Mouse (Mus musculus): ENCODE measurements at regions not wholly inside any gene's neighbourhood (a gene's known extent, or its start where the extent isn't known, plus 50 kb on each side); places are given as distances from the start of the nearest gene placed in this dataset.

DNA sequence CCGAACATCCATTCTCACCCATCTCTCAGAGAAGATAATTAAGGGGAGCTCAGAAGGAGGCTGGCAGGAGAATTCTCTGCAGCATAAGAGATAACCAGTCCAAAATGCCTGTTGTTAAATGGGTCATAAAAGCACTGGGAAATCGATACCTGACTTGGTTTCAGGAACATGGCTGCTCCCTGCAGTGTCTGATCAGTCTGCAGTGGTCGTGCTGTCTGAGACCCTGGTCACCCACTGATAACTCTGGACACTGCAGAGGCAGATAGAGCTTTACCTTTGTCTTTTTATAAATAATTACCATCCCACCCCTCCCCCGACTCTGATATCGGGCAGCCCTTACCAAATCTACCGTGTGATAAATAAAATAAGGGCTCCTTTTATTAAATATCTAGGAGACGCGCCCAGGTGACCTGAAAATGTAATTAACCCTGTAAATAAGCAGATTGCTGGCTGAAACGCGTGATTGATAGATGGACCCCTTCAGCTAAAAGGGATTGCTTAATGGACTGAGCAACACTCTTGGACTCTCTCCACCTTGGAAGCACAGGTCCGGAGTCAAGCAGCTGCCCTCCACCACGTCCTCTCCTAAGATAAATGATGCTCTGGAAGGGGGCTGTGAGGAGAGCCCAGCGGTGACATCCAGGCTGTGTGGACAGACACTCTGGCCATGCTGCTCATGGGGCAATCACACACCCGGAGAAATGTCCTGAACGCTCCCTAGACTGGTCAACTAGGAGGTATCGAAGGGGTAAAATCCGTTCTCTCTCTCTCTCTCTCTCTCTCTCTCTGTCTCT, 384.4 kb downstream of the Mtx2 start:
- in situ Hi-C loops (cut with MboI; ENCODE audit: low pct_unique_long_range_greater_than_20kb) = no loop called here
- no peaks in the 10 kb centered on the region for H3K27me3 ChIP-seq
- ChIA-PET CTCF (no interaction called here), POLR2A (no interaction called here)
- no peak for TF ChIP-seq CTCF (IDR thresholded peaks at IDR 0.05)
- ATAC-seq (no peak), DNase-seq (ENCODE audit: low read depth, low spot score) (no peak)

DNA sequence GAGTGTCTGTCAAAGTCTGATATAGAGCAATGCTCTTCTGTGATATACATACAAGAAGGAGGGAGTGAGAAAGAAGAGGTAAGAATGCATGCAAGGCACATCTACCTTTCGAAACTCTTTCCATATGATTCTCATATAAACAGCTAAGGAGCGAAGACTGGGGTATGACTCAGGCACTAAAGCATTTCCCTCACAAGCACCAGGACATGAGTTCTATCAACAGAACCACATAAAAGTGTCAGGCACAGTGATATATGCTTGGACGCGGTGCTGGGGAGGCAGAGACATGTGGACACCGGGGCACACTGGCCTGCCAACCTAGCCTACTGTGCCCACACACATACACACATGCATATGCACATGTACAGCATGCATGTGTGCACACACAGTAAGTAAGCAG, 391.3 kb downstream of the Mtx2 start:
- no peak for TF ChIP-seq CTCF (IDR thresholded peaks at IDR 0.05)
- ChIA-PET POLR2A (no interaction called here), CTCF (no interaction called here)
- DNase-seq (ENCODE audit: low read depth, low spot score) = no peak
- ATAC-seq = no peak
- in situ Hi-C loops (cut with MboI; ENCODE audit: low pct_unique_long_range_greater_than_20kb) = no loop called here
- H3K27me3 ChIP-seq = no peaks in the 10 kb centered on the region

DNA sequence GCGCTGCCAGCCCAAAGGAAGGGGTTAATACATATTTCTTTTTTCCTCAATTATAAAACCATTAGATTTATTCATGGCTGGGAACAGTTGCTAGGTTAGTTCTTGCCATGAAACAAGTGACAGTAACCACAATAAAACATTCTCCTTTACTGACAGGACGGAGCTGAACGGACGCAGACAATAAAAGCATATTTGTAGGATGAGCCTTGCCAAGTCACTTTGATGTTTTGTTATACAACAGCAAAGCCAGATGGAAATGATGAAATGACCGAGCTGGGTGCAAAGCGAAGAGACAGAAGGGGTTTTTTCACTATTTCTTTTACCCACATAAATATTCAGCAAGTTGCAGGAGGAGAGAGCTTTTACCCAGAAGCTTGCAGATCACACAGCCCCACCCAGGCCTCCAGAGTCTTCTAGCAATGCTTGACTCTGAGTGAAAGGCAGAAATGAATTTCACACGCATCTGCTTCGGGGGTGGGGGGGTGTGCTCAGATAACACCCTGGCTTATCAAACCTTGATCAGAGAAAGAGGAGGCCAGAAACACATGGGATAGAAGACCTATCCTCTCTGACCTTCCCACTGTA, 395.3 kb downstream of the Mtx2 start:
- DNase-seq (ENCODE audit: low read depth, low spot score) = no peak
- in situ Hi-C loops (cut with MboI; ENCODE audit: low pct_unique_long_range_greater_than_20kb) = no loop called here
- ChIA-PET POLR2A (no interaction called here), CTCF (no interaction called here)
- H3K27me3 ChIP-seq = no peaks in the 10 kb centered on the region
- ATAC-seq = no peak
- TF ChIP-seq CTCF (IDR thresholded peaks at IDR 0.05) = no peak

DNA sequence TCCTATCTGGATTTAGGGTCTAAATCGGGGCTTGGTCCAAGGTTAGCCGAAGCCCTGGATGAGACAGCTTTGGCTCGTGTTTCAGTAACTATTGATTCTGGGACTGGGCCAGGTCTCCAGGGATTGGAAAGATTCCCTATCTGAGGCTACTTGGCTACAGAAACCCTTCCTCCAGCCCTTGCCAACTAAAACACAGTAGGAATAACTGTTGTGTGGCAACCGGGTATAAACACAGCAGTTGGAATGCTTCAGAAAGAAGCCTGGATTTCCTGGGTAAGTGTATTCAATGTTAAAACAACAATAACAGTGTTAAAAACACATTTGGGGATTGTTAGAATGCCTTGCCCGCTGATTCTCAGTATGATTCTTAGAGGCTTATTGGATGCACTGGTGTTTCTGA, 398.8 kb downstream of the Mtx2 start:
- H3K27me3 ChIP-seq = no peaks in the 10 kb centered on the region
- ATAC-seq = peak; percentile 62
- no peak for TF ChIP-seq CTCF (IDR thresholded peaks at IDR 0.05)
- DNase-seq (ENCODE audit: low read depth, low spot score) = no peak
- CTCF ChIA-PET = no interaction called here
- in situ Hi-C loops (cut with MboI; ENCODE audit: low pct_unique_long_range_greater_than_20kb) = no loop called here
- POLR2A ChIA-PET = no interaction called here

DNA sequence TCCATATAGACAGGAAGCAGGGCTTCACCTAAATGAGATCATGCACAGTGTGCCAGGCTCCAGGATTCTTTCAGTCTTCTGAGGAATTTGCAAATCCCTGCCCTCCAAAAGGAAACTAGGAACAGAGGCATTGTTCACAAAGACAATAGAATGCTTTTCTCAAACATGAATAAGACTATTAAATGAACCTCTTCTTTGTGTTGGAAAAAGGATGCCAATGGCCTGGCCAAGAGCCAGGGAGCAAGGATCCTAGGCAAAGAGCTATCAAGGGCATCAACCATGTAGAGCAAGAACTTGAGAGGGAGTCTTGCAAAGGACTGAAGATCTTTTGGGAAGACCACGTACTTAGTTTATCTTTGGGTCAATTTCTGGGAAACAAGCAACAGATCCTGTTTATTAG, 415.4 kb downstream of the Mtx2 start:
- in situ Hi-C loops (cut with MboI; ENCODE audit: low pct_unique_long_range_greater_than_20kb) = no loop called here
- ChIA-PET CTCF (no interaction called here), POLR2A (no interaction called here)
- no peak for TF ChIP-seq CTCF (IDR thresholded peaks at IDR 0.05)
- no peak for ATAC-seq
- DNase-seq (ENCODE audit: low read depth, low spot score) = no peak
- peaks cover 3% of the 10 kb centered on the region for H3K27me3 ChIP-seq

DNA sequence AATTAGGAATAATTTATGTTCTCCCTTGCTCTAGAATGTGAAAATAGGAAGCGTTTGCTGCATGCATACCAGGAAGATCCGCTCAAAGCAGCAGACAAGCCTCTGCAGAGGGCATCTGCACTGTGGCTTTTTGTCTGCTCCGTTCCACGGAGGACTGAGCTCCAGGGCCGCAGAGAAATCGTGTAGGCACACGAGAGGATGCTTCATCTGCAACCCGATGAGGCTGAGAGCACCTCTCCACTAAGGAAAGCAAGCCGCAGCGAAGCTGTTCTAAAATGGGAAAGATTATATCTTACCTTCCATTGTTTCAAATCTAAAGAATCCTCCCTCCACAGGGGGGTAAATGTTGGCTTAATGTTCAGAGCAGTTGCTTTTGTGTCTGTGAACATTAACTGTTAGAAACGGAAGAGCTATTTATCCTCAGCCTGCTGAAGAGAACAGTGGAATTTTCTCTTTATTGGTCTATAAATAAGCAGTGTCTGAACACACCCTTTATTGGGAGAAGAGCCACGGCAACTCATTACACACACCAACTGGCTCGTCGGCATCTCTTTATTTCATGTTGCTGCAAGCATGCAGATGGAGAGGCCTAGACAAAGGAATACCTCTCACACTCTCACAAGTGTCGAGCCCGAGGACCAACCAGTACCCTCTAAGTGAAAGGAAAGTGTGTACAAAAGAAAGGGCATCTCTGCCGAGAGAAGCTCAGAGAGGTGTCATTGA, 414.6 kb upstream of the Hnrnpa3 start:
- in situ Hi-C loops (cut with MboI; ENCODE audit: low pct_unique_long_range_greater_than_20kb) = no loop called here
- no peak for ATAC-seq
- no peak for TF ChIP-seq CTCF (IDR thresholded peaks at IDR 0.05)
- H3K27me3 ChIP-seq = no peaks in the 10 kb centered on the region
- ChIA-PET CTCF (no interaction called here), POLR2A (no interaction called here)
- DNase-seq (ENCODE audit: low read depth, low spot score) = no peak

DNA sequence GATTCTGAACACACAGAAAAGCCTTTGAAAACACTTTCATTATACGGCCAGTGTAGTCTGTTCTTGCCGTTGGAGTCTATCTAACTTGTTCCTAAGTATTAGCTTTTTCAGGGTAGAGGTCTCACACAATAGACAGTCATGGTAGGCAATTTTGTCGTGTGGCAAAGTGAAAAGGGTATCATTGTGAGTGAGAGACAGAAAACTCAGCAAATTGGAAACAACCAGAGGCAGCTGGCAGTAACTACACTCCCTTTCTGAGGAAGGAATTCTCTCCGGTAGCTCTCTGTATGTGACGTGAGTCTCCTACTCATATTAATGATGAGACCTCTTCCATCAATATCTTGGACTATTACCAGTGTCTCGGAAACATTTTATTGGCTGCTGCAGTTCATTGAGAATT, 413.8 kb upstream of the Hnrnpa3 start:
- ATAC-seq (no peak), DNase-seq (ENCODE audit: low read depth, low spot score) (no peak)
- ChIA-PET CTCF (no interaction called here), POLR2A (no interaction called here)
- no peak for TF ChIP-seq CTCF (IDR thresholded peaks at IDR 0.05)
- H3K27me3 ChIP-seq = no peaks in the 10 kb centered on the region
- in situ Hi-C loops (cut with MboI; ENCODE audit: low pct_unique_long_range_greater_than_20kb) = no loop called here

DNA sequence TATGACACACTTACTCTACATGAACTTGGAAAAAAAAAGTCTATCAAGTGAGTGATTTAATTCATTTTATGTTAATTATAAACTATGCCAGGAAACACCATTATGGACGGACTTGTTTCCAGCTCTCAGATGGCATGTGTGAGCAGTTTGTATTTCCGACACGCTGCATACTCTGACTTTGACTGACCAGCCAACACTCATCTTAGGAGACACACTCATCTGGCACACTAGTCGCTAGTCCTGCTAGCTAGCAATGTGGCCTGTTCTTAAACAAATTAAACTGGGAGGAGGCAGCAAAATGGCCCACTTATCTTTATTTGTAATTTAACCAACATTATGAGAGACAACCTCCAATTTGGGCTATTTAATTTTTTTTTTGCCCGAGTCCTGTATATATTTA, 413.4 kb upstream of the Hnrnpa3 start:
- in situ Hi-C loops (cut with MboI; ENCODE audit: low pct_unique_long_range_greater_than_20kb) = no loop called here
- CTCF ChIA-PET = no interaction called here
- no peak for ATAC-seq
- DNase-seq (ENCODE audit: low read depth, low spot score) = no peak
- no peak for TF ChIP-seq CTCF (IDR thresholded peaks at IDR 0.05)
- POLR2A ChIA-PET = no interaction called here
- H3K27me3 ChIP-seq = no peaks in the 10 kb centered on the region

DNA sequence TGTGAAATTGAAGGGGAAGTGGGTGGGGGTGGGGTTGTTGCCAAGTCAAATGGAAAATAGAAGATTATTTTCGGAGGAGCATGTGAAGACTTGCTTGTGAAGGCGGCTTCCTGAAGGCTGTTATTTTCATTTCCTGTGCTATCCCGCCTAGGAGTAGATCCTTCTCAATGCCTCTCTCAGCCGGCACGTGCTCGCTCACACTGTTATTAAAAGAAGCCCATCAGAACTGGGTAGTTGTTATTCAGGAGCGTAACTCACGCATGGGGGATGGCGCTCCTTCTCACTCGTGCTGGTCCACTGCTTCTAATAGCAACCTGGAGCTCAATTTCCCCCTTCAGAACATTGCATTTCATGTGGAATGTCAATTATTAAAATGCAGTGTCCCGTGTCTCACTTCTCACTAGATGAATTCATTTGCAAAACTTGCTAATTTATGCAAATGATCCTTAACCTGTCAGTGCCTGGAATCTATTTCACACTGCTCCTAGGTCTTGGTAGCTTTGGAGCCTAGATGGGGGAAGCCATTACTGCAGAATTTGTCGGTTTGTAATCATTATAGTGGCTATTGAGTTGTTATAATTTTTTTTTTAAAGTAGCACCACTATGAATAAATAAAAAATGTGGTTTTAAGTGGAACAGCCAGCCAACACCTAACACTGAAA, 412.8 kb upstream of the Hnrnpa3 start:
- CTCF ChIA-PET = interaction anchor here (1.5 kb wide), 1 partner anchor 9 kb away, joined by 5 read pairs; no protein-coding TSS in a partner anchor
- in situ Hi-C loops (cut with MboI; ENCODE audit: low pct_unique_long_range_greater_than_20kb) = no loop called here
- DNase-seq (ENCODE audit: low read depth, low spot score) = no peak
- POLR2A ChIA-PET = no interaction called here
- TF ChIP-seq CTCF (IDR thresholded peaks at IDR 0.05) = no peak
- H3K27me3 ChIP-seq = no peaks in the 10 kb centered on the region
- no peak for ATAC-seq

DNA sequence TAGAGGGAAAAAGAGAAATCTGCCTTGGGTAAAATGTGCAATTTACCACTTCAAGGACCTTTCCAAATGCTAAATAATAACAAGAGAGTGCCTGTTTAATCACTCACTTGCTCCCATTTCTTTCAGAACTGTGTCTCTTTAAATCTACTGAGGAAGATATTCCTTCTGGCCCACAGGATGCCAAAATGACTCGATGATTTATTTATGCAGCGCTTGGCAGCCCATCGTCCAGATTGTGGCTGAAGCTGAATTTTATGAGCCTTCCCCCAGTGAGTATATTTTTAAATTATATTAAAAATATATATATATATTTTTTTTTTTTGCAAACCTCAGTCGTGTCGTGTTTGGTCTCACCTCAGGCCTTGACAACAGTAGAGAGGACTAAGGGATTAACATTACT, 410.8 kb upstream of the Hnrnpa3 start:
- CTCF ChIA-PET = no interaction called here
- H3K27me3 ChIP-seq = no peaks in the 10 kb centered on the region
- TF ChIP-seq CTCF (IDR thresholded peaks at IDR 0.05) = no peak
- ATAC-seq (no peak), DNase-seq (ENCODE audit: low read depth, low spot score) (no peak)
- in situ Hi-C loops (cut with MboI; ENCODE audit: low pct_unique_long_range_greater_than_20kb) = no loop called here
- POLR2A ChIA-PET = no interaction called here

DNA sequence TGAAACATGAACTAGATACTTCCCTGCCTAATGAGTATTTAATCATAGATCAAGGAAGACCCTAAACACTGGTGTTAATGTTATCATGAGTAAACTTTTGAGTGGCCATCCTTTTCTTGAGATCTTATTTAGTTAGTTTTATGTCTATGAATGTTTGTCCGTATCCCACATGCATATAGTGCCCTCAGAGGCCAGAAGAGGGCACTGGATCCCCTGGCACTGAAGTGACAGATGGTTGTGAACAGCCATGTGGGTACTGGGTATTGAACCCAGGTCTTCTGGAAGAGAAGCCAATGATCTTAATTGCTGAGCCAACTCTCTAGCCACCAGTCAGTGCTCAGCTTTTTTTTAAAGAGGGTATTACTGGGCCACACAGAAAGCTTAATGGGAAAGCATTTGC, 408.6 kb upstream of the Hnrnpa3 start:
- POLR2A ChIA-PET = no interaction called here
- DNase-seq (ENCODE audit: low read depth, low spot score) (no peak), ATAC-seq (no peak)
- CTCF ChIA-PET = no interaction called here
- in situ Hi-C loops (cut with MboI; ENCODE audit: low pct_unique_long_range_greater_than_20kb) = no loop called here
- no peaks in the 10 kb centered on the region for H3K27me3 ChIP-seq
- peak; percentile 49 for TF ChIP-seq CTCF (IDR thresholded peaks at IDR 0.05)
